Mouse (Mus musculus) embryonic facial prominence, embryonic 13.5 days (tissue): ENCODE results near the gene Fndc11. TPM values are rescaled to one million over a fixed set of nuclear protein-coding genes. Genes with fewer than 3 reads are reported as not detected.

ENCODE experiments used
- polyA plus RNA-seq: library from polyadenylated mRNA; unstranded; fragments of >200 nt; fragmentation: Nextera tagmentation; extraction: Ambion mirVana; gene quantifications from 2 replicates; pipeline ENCODE4 v1.2.1, GENCODE M21; 2015

The Fndc11 gene
- polyA plus RNA-seq, 1 experiment from 2014 or later = not detected

Other genes with a start within 250 kb of the Fndc11 start
- 0.84 and 0.93 TPM in 2 replicates for gene Col20a1, start 233.5 kb upstream of the Fndc11 start, polyA plus RNA-seq
- 0.73 and 1.8 TPM in 2 replicates for gene Chrna4, start 176.5 kb upstream of the Fndc11 start, polyA plus RNA-seq
- gene Kcnq2, start 84.7 kb upstream of the Fndc11 start, polyA plus RNA-seq = 0.59 and 0.63 TPM in 2 replicates
- 0.20 TPM in 1 of 2 replicates, not detected in the other for gene Eef1a2, start 63.0 kb upstream of the Fndc11 start, polyA plus RNA-seq
- gene Ppdpf, start 32.8 kb upstream of the Fndc11 start, polyA plus RNA-seq = 327 and 423 TPM in 2 replicates
- 0.07 TPM in 1 of 2 replicates, not detected in the other for gene Ptk6, start 17.2 kb upstream of the Fndc11 start, polyA plus RNA-seq
- gene Srms, start 6.8 kb upstream of the Fndc11 start, polyA plus RNA-seq = 0.14 TPM in 1 of 2 replicates, not detected in the other
- 0.51 and 0.78 TPM in 2 replicates for gene Helz2, start 22.0 kb downstream of the Fndc11 start, polyA plus RNA-seq
- 15.9 and 16.9 TPM in 2 replicates for gene Gmeb2, start 68.0 kb downstream of the Fndc11 start, polyA plus RNA-seq
- gene Stmn3, start 94.5 kb downstream of the Fndc11 start, polyA plus RNA-seq = 14.9 and 17.1 TPM in 2 replicates
- 42.7 and 48.9 TPM in 2 replicates for gene Rtel1, start 99.7 kb downstream of the Fndc11 start, polyA plus RNA-seq
- gene Zgpat, start 144.9 kb downstream of the Fndc11 start, polyA plus RNA-seq = 48.4 and 50.7 TPM in 2 replicates
- gene Arfrp1, start 145.4 kb downstream of the Fndc11 start, polyA plus RNA-seq = 75.2 and 76.1 TPM in 2 replicates
- gene Lime1, start 160.1 kb downstream of the Fndc11 start, polyA plus RNA-seq = 29.6 and 31.7 TPM in 2 replicates
- gene Zbtb46, start 239.4 kb downstream of the Fndc11 start, polyA plus RNA-seq = 3.6 and 3.8 TPM in 2 replicates